Mouse (Mus musculus): Measurements from ENCODE around the gene Gm3488. TPM values are rescaled to one million over a fixed set of nuclear protein-coding genes. Genes with fewer than 3 reads are reported as not detected.

The Gm3488 gene
- polyA plus RNA-seq (2012; rRNA removed) = not detected in 2 replicates

DNA sequence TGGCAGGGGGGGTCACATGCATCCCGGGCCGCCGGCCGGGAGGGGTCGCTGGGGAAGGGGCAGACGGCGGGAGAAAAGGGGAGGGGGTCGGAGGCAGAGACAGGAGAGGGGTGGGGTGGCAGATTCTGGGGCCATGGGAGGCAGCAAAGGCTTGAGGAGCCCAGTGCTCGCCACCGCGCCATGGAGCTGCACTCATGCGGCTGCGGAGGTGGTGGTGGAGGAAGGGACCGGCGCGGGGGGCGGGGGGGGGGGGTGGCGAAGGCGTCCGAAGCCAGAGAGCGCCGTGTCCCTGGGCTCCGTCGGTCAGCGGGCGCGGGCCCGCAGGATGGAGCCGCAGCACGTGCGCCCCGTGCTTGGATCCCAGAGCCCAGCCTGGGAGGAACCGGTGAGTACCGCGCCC, at the start of gene Gm3488:
TSS of gene Gm3488 (plus strand) at position 301 of the 400 bp plus-strand sequence.

DNA sequence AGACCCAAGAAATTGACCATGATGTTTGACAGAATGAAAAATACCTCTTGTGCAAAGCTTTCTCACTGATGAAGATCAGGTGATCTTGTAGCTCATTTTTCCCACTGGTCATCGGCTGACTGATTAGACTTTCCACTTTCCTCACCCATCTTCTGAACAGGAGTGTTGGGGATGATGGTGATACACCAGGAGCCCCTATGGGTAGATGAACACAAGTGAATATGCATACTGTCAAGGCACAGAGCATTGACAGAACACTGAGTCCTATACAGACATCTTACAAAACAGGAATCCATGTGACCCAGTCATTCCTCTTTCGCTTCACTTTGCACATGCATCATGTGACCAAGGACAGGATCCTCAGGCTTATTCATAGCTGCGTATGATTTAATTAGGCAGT, 46.1 kb upstream of the Gm3488 start, which contains the start of gene Gm3194:
TSS of gene Gm3194 (minus strand) at position 101 of the 400 bp plus-strand sequence.

DNA sequence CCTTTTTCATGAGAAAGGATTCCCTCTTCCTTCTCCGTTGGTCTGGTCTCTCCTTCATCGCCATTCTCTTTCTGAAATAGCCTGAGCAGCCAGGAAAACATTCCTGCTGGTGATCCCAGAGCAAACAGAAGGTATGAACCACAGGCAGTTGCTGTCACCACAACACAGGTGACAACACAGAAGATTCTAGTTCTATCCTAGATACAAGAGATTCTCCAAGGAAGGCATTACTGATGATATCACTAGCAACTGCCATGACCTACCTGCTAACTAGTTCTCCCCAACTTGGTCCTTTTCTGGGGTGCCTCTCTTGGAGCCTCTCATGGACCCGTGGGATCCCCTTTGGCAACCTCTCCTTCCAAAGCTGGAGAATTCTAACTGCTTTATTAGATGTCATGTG, 23.7 kb upstream of the Gm3488 start, which contains the start of gene Gm8246:
TSS of gene Gm8246 (minus strand) at position 101 of the 400 bp plus-strand sequence.

DNA sequence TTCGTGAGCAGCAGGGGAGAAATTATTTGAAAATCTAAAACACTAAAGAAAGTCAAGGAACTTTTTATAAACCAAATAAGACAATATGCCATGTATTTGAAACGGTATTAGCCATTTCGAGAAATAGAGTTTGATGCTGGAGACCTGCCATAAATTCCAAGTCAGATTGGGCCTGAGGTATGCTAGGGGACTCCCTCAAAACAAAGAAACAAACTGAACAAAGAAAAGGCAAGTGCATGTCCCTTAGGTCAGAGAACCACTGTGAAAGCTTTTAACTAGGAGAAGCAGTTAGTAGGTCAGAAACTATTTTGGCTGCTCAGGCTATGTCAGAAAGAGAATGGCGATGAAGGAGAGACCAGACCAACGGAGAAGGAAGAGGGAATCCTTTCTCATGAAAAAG, 17.6 kb upstream of the Gm3488 start, which contains the start of gene Gm3187:
TSS of gene Gm3187 (plus strand) at position 301 of the 400 bp plus-strand sequence.

DNA sequence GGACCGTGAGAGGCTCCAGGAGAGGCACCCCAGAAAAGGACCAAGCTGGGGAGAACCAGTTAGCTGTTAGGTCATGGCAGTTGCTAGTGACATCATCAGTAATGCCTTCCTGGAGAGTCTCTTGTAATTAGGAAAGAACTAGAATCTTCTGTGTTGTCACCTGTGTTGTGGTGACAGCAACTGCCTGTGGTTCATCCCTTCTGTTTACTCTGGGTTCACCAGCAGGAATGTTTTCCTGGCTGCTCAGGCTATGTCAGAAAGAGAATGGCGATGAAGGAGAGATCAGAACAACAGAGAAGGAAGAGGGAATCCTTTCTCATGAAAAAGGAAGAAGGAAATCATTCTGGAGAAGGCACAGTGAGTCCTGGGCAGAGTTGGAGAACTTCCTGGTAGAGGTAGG, 36.7 kb downstream of the Gm3488 start, which contains the start of gene Gm3532:
TSS of gene Gm3532 (plus strand) at position 301 of the 400 bp plus-strand sequence.

Other genes with a start within 250 kb of the Gm3488 start
- gene Gm3526, start 241.1 kb upstream of the Gm3488 start, polyA plus RNA-seq (2012; rRNA removed) = not detected in 2 replicates
- gene Gm3542, start 166.7 kb upstream of the Gm3488 start, polyA plus RNA-seq (2012; rRNA removed) = not detected in 2 replicates
- not detected in 2 replicates for gene Gm3500, start 112.6 kb upstream of the Gm3488 start, polyA plus RNA-seq (2012; rRNA removed)
- gene Gm3194, start 46.2 kb upstream of the Gm3488 start, polyA plus RNA-seq (2012; rRNA removed) = 0.03 TPM in 1 of 2 replicates, not detected in the other
- not detected in 2 replicates for gene Gm8246, start 23.8 kb upstream of the Gm3488 start, polyA plus RNA-seq (2012; rRNA removed)
- not detected in 2 replicates for gene Gm3187, start 17.5 kb upstream of the Gm3488 start, polyA plus RNA-seq (2012; rRNA removed)
- not detected in 2 replicates for gene Gm3532, start 36.8 kb downstream of the Gm3488 start, polyA plus RNA-seq (2012; rRNA removed)
- gene Gm8265, start 131.4 kb downstream of the Gm3488 start, polyA plus RNA-seq (2012; rRNA removed) = not detected in 2 replicates
- not detected in 2 replicates for gene Gm9603, start 185.8 kb downstream of the Gm3488 start, polyA plus RNA-seq (2012; rRNA removed)
- 0.06 TPM in 1 of 2 replicates, not detected in the other for gene Gm3373, start 239.9 kb downstream of the Gm3488 start, polyA plus RNA-seq (2012; rRNA removed)

Data from stomach, adult 2 months (tissue).